Mouse (Mus musculus) forebrain, embryonic 14.5 days (tissue): ENCODE results near the gene Rnf157. TPM values are rescaled to one million over a fixed set of nuclear protein-coding genes. Genes with fewer than 3 reads are reported as not detected.

Source experiments
- ATAC-seq: fragments of 200-750 bp; cut with Nextera tagmentation; 2 replicates; pipeline ENCODE4 v1.8.0; 2017; ENCODE audit warnings: mild to moderate bottlenecking, moderate library complexity
- DNase-seq: peaks from one replicate; pipeline ENCODE4 v3.0.0-alpha.2; 2015; ENCODE audit warnings: low spot score
- H3K27ac ChIP-seq: fragments of 300-500 bp; sonication (generic); 2 replicates; pipeline ENCODE4 v1.5.1; 2014; ENCODE audit warnings: low read depth, mild to moderate bottlenecking, control low read depth, low read length, moderate library complexity
- H3K27me3 ChIP-seq: fragments of 300-500 bp; sonication (generic); replicated peaks from 2 replicates; pipeline ENCODE4 v1.6.1; 2014; ENCODE audit warnings: low read length, control low read depth, mixed read lengths; ENCODE audit not compliant: control insufficient read depth, insufficient read depth
- H3K36me3 ChIP-seq: fragments of 300-500 bp; sonication (generic); 2 replicates; pipeline ENCODE4 v1.6.1; 2014; ENCODE audit warnings: low read length, control low read depth; ENCODE audit not compliant: control insufficient read depth, insufficient read depth
- H3K4me1 ChIP-seq: fragments of 300-500 bp; sonication (generic); 2 replicates; pipeline ENCODE4 v1.6.1; 2014; ENCODE audit warnings: antibody characterized with exemption, low read length, control low read depth; ENCODE audit not compliant: control insufficient read depth, insufficient read depth
- H3K4me2 ChIP-seq: fragments of 300-500 bp; sonication (generic); 2 replicates; pipeline ENCODE4 v1.6.1; 2014; ENCODE audit warnings: mild to moderate bottlenecking, control low read depth, low read length
- H3K4me3 ChIP-seq: fragments of 300-500 bp; sonication (generic); 2 replicates; pipeline ENCODE4 v1.5.1; 2014; ENCODE audit warnings: low read depth, low read length, control low read depth
- H3K9ac ChIP-seq: fragments of 300-500 bp; sonication (generic); 2 replicates; pipeline ENCODE4 v1.6.1; 2014; ENCODE audit warnings: mild to moderate bottlenecking, low read length, control low read depth, moderate library complexity
- H3K9me3 ChIP-seq: fragments of 300-500 bp; sonication (generic); replicated peaks from 2 replicates; pipeline ENCODE4 v1.6.1; 2016; ENCODE audit warnings: low read length, control low read depth, mixed read lengths; ENCODE audit not compliant: control insufficient read depth
- WGBS: fragments of 180-500 bp; shearing (Covaris S2); extraction: QIAGEN DNeasy Blood & Tissue Kit; methylation state at CpG from one replicate; pipeline ENCODE4 v1.1.7; 2014; 5-methylcytosine and 5-hydroxymethylcytosine counted together
- polyA plus RNA-seq: library from polyadenylated mRNA; unstranded; fragments of >200 nt; fragmentation: Nextera tagmentation; extraction: Ambion mirVana; gene quantifications from 2 replicates; pipeline ENCODE4 v1.2.1, GENCODE M21; 2014

Rnf157 gene
- polyA plus RNA-seq, 1 experiment from 2014 or later = 16.3 TPM

GRCm38 (mm10) chr11:116333526-116334416 lies 79.1 kb downstream of the Rnf157 start:
- ATAC-seq = no peak
- no peak for DNase-seq
- peaks cover 8% of the 10 kb centered on the region for H3K27me3 ChIP-seq
- H3K4me2 ChIP-seq = peak overlapping the region; percentile 99
- H3K9me3 ChIP-seq = no peaks in the 10 kb centered on the region
- WGBS = 26% methylated on average over 31 of the region's 31 CpGs
- peaks cover 62% of the 10 kb centered on the region for H3K4me1 ChIP-seq
- H3K9ac ChIP-seq = peak overlapping the region; percentile 43
- no peak overlapping the region for H3K27ac ChIP-seq
- peaks cover 12% of the 10 kb centered on the region for H3K36me3 ChIP-seq
- peak overlapping the region; percentile 44 for H3K4me3 ChIP-seq

- Histone ChIP-seq H3K9ac (peak overlapping the region; percentile 3), H3K4me2 (peak overlapping the region; percentile 13; the same call in 1 of the 2 replicates)
- no peak for ATAC-seq
These were observed 79.9 kb downstream of the Rnf157 start for GRCm38 (mm10) chr11:116332983-116333270.

GRCm38 (mm10) chr11:116332232-116332982 lies 80.4 kb downstream of the Rnf157 start:
- no peak overlapping the region for H3K4me3 ChIP-seq
- 33% methylated on average over 15 of the region's 19 CpGs for WGBS
- peaks cover 64% of the 10 kb centered on the region for H3K4me1 ChIP-seq
- H3K36me3 ChIP-seq = no peaks in the 10 kb centered on the region; the same call in 1 of the 2 replicates
- ATAC-seq = peak; percentile 27; the same call in 1 of the 2 replicates
- H3K27me3 ChIP-seq = peaks cover 8% of the 10 kb centered on the region
- peak overlapping the region; percentile 71 for H3K27ac ChIP-seq
- H3K9ac ChIP-seq = peak overlapping the region; percentile 3
- peak; percentile 79 for DNase-seq
- H3K4me2 ChIP-seq = peak overlapping the region; percentile 19
- no peaks in the 10 kb centered on the region for H3K9me3 ChIP-seq

More at GRCm38 (mm10) chr11:116332983-116333270, 79.9 kb downstream of the Rnf157 start:
- Histone ChIP-seq H3K9me3 (no peaks in the 10 kb centered on the region), H3K27me3 (peaks cover 8% of the 10 kb centered on the region), H3K4me3 (no peak overlapping the region), H3K4me1 (peaks cover 64% of the 10 kb centered on the region), H3K36me3 (peaks cover 4% of the 10 kb centered on the region; the same call in 1 of the 2 replicates), H3K27ac (no peak overlapping the region)
- 62% methylated on average over 3 of the region's 3 CpGs for WGBS
- no peak for DNase-seq

GRCm38 (mm10) chr11:116330211-116330518 lies 82.7 kb downstream of the Rnf157 start:
- Histone ChIP-seq H3K36me3 (no peaks in the 10 kb centered on the region), H3K9me3 (no peaks in the 10 kb centered on the region), H3K27ac (peak overlapping the region; percentile 91), H3K4me2 (no peak overlapping the region), H3K9ac (peak overlapping the region; percentile 40; the same call in 1 of the 2 replicates), H3K4me1 (peaks cover 52% of the 10 kb centered on the region), H3K4me3 (no peak overlapping the region), H3K27me3 (peaks cover 8% of the 10 kb centered on the region)
- DNase-seq (no peak), ATAC-seq (no peak; the same call in 1 of the 2 replicates)
- 29% methylated on average over 7 of the region's 7 CpGs for WGBS

- no peaks in the 10 kb centered on the region for H3K36me3 ChIP-seq
- peak overlapping the region; percentile 42 for H3K9ac ChIP-seq
- ATAC-seq = peak; percentile 88
- peaks cover 7% of the 10 kb centered on the region for H3K27me3 ChIP-seq
- no peak overlapping the region for H3K4me3 ChIP-seq
- H3K4me1 ChIP-seq = peaks cover 48% of the 10 kb centered on the region
- DNase-seq = peak; percentile 90
- WGBS = 16% methylated on average over 17 of the region's 18 CpGs
- H3K9me3 ChIP-seq = no peaks in the 10 kb centered on the region
- no peak overlapping the region for H3K4me2 ChIP-seq
- peak overlapping the region; percentile 91 for H3K27ac ChIP-seq
These were observed 83.3 kb downstream of the Rnf157 start for GRCm38 (mm10) chr11:116329314-116330210.

- no peak overlapping the region for H3K27ac ChIP-seq
- no peaks in the 10 kb centered on the region for H3K27me3 ChIP-seq
- no peak overlapping the region for H3K4me2 ChIP-seq
- H3K4me3 ChIP-seq = no peak overlapping the region
- H3K9me3 ChIP-seq = no peaks in the 10 kb centered on the region
- DNase-seq (no peak), ATAC-seq (no peak)
- H3K36me3 ChIP-seq = no peaks in the 10 kb centered on the region
- H3K4me1 ChIP-seq = peaks cover 26% of the 10 kb centered on the region
- no peak overlapping the region for H3K9ac ChIP-seq
- WGBS = 83% methylated on average over 7 of the region's 7 CpGs
These were observed 85.7 kb downstream of the Rnf157 start for GRCm38 (mm10) chr11:116326963-116327603.

GRCm38 (mm10) chr11:116318719-116319659 lies 93.8 kb downstream of the Rnf157 start:
- Histone ChIP-seq H3K36me3 (no peaks in the 10 kb centered on the region), H3K27ac (no peak overlapping the region), H3K4me3 (peak overlapping the region; percentile 35), H3K9me3 (no peaks in the 10 kb centered on the region), H3K4me2 (peak overlapping the region; percentile 93), H3K4me1 (peaks cover 4% of the 10 kb centered on the region), H3K27me3 (no peaks in the 10 kb centered on the region), H3K9ac (peak overlapping the region; percentile 67)
- ATAC-seq (peak; percentile 95), DNase-seq (peak; percentile 80)
- 1% methylated on average over 41 of the region's 41 CpGs for WGBS
